Mouse (Mus musculus) C2C12 (cell line): ENCODE data around the gene Arf1.

Source experiments
- CTCF ChIP-seq: IDR thresholded peaks from one replicate; pipeline ENCODE4 v1.5.1; 2011; ENCODE audit not compliant: control insufficient read depth, insufficient read depth, insufficient read length
- MAX ChIP-seq: IDR thresholded peaks from one replicate; pipeline ENCODE4 v1.6.1; 2011; ENCODE audit warnings: mild to moderate bottlenecking, control low read depth
- MYOD1 ChIP-seq: IDR thresholded peaks from one replicate; pipeline ENCODE4 v1.6.1; 2011; ENCODE audit warnings: low read depth; ENCODE audit not compliant: control insufficient read depth, insufficient read length
- MYOG ChIP-seq: IDR thresholded peaks from one replicate; pipeline ENCODE4 v1.6.1; 2011; ENCODE audit not compliant: control insufficient read depth, insufficient read length; ENCODE audit errors: extremely low read depth
- USF1 ChIP-seq: IDR thresholded peaks from one replicate; pipeline ENCODE4 v1.6.1; 2011; ENCODE audit warnings: low read depth, mild to moderate bottlenecking, control low read depth, moderate library complexity

DNA sequence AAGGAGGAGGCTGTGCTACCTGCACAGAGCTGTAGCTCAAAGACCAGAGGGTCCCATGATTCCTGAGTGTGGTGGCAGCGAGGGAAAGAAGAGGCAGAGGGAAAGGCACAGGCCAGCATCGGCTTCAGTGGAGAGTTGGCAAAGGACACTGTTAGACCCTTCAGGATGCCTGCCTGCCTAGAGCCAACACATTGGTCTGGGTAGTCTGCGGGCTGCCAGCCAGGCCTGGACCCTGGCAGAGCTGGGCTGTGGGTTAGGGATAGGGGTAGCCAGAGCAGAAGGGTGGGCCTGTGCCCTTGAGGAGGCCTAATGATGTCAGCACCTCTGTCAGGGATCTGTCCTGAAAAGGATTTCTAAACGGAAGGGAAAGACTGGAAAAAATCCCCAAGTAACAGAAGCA is 11.7 kb upstream of the Arf1 start:
- TF ChIP-seq MAX (no peak), CTCF (no peak), USF1 (no peak), MYOD1 (no peak), MYOG (no peak)
